Mouse (Mus musculus): Measurements from ENCODE around the gene Pagr1a. TPM values are rescaled to one million over a fixed set of nuclear protein-coding genes. Genes with fewer than 3 reads are reported as not detected.
A peak's percentile ranks its signal among the peaks of the same experiment; 100 is the strongest.

The Pagr1a gene
- total and polyA plus RNA-seq, 3 experiments, result 60.2 to 85.9 TPM; not detected in 1

- peaks cover 0 to 22% of the 10 kb centered on the region in 2 experiments; a peak in 3 of 4 replicates for H3K36me3 ChIP-seq (ENCODE audit: control insufficient read depth in 1 of 2, insufficient read depth in 2 of 2, low read length in 2 of 2)
- H3K4me1 ChIP-seq (ENCODE audit: control insufficient read depth in 1 of 2, insufficient read depth in 2 of 2, low read length in 2 of 2), result peaks cover 0 to 17% of the 10 kb centered on the region in 2 experiments; a peak in 2 of 4 replicates
- TF ChIP-seq TAL1 (IDR thresholded peaks at IDR 0.05; ENCODE audit: low read length) (no peak), POLR2AphosphoS5 (IDR thresholded peaks at IDR 0.05; ENCODE audit: borderline replicate concordance, low read depth, low read length) (peak; percentile 67; the same call in 1 of the 2 replicates), USF2 (IDR thresholded peaks at IDR 0.05; ENCODE audit: borderline replicate concordance in 1 of 2, insufficient read depth in 1 of 2, low read depth in 1 of 2, low read length in 2 of 2) (no peak), ZMIZ1 (IDR thresholded peaks at IDR 0.05; ENCODE audit: low read depth, low read length) (0 out of 2 replicates have a peak, but pooled peaks have one; percentile 25), POLR2A (IDR thresholded peaks at IDR 0.05; ENCODE audit: control insufficient read depth in 1 of 2, insufficient read depth in 1 of 2, low read depth in 1 of 2, low read length in 2 of 2, poor library complexity in 1 of 2) (peak; percentile 25 to 55; a peak in 2 of 4 replicates), CHD1 (IDR thresholded peaks at IDR 0.05; ENCODE audit: low read depth, low read length) (no peak), POLR2AphosphoS2 (IDR thresholded peaks at IDR 0.05; ENCODE audit: low read length) (peak; percentile 90), E2F4 (IDR thresholded peaks at IDR 0.05; ENCODE audit: borderline replicate concordance, low read depth, low read length) (no peak)
- H3K79me2 ChIP-seq (ENCODE audit: control insufficient read depth, insufficient read depth, low read length, poor library complexity), result peaks cover 43% of the 10 kb centered on the region
- H3K27ac ChIP-seq (ENCODE audit: control insufficient read depth, low read depth, low read length), result no peak overlapping the region
- H3K9me3 ChIP-seq (replicated peaks; ENCODE audit: insufficient read depth, low read length), result no peaks in the 10 kb centered on the region
- peak; percentile 44 for DNase-seq (ENCODE audit: low read depth, low spot score)
- H3K9ac ChIP-seq (ENCODE audit: control insufficient read depth, low read depth, low read length, poor library complexity, severe bottlenecking), result peak overlapping the region; percentile 97; the same call in 1 of the 2 replicates
- H3K27me3 ChIP-seq (ENCODE audit: control insufficient read depth in 1 of 2, insufficient read depth in 2 of 2, low read length in 2 of 2), result no peaks in the 10 kb centered on the region
- H3K4me3 ChIP-seq (ENCODE audit: control insufficient read depth in 1 of 2, insufficient read depth in 1 of 2, low read depth in 2 of 2, low read length in 2 of 2), result no peak overlapping the region
Observed at GRCm38 (mm10) chr7:127021563-127022527, 4.7 kb upstream of the Pagr1a start.

DNA sequence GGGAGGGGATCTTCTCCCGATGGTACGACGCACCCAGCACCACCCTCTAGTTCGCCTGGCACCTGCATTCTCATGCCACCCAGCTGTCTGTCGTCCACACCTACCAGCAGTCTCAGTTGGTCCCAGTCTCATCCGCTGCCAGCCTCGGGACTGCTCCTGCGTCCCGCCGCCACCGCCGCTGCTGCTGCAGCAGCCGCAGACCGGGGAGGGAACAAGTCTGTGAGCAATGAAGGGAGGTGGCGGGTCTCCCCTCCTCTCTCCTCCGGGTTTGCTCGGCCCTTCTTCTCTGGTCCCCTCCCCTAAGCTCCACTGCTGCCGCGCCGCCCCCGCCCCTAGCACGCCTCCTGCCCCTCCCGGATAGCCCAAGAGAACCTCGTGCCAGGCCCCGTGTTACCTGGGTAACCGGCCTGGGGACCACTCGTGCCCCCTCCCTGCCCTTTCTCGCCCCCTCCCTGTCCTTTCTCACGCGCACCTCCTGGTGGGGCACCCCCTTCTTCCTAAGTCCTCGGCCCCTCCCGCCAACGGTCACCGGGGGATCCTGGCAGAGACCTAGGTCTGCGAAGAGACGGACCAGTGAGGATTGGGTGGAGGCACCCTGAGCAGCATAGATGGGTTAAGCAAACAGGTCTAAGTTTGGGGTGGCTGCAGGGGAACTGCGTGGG is 3.9 kb upstream of the Pagr1a start, which contains the start of the genes Gm42742 and Prrt2:
Gm42742 (minus strand) TSS at position 197 of the 662 bp plus-strand sequence.
Prrt2 (minus strand) TSS at position 311 of the 662 bp plus-strand sequence.
- TF ChIP-seq HCFC1 (IDR thresholded peaks at IDR 0.05; ENCODE audit: low read depth, low read length) (no peak), MYB (IDR thresholded peaks at IDR 0.05; ENCODE audit: low read depth, low read length) (0 out of 2 replicates have a peak, but pooled peaks have one; percentile 13), POLR2A (IDR thresholded peaks at IDR 0.05; ENCODE audit: control insufficient read depth in 1 of 2, insufficient read depth in 1 of 2, low read depth in 1 of 2, low read length in 2 of 2, poor library complexity in 1 of 2) (peak; percentile 62 to 66; a peak in 2 of 4 replicates), MAFK (IDR thresholded peaks at IDR 0.05; ENCODE audit: borderline replicate concordance, low read depth, low read length) (no peak), MEF2A (IDR thresholded peaks at IDR 0.05; ENCODE audit: extremely low read depth, insufficient replicate concordance, low read depth, low read length, poor library complexity, severe bottlenecking) (no peak), MYC (IDR thresholded peaks at IDR 0.05; ENCODE audit: low read depth, low read length) (no peak), KAT2A (conservative IDR thresholded peaks at IDR 0.05; ENCODE audit: low read depth, low read length) (no peak), POLR2AphosphoS2 (IDR thresholded peaks at IDR 0.05; ENCODE audit: low read length) (peak; percentile 98), JUND (IDR thresholded peaks at IDR 0.05; ENCODE audit: low read depth, low read length) (no peak), EP300 (IDR thresholded peaks at IDR 0.05; ENCODE audit: low read depth in 1 of 2, low read length in 2 of 2) (no peak)
- H3K27me3 ChIP-seq (ENCODE audit: control insufficient read depth in 1 of 2, insufficient read depth in 2 of 2, low read length in 2 of 2), result no peaks in the 10 kb centered on the region
- H3K79me2 ChIP-seq (ENCODE audit: control insufficient read depth, insufficient read depth, low read length, poor library complexity), result peaks cover 48% of the 10 kb centered on the region
- peaks cover 0 to 22% of the 10 kb centered on the region in 2 experiments; a peak in 3 of 4 replicates for H3K36me3 ChIP-seq (ENCODE audit: control insufficient read depth in 1 of 2, insufficient read depth in 2 of 2, low read length in 2 of 2)
- peaks cover 0 to 17% of the 10 kb centered on the region in 2 experiments; a peak in 2 of 4 replicates for H3K4me1 ChIP-seq (ENCODE audit: control insufficient read depth in 1 of 2, insufficient read depth in 2 of 2, low read length in 2 of 2)
- peak; percentile 54 for DNase-seq (ENCODE audit: low read depth, low spot score)
- no peaks in the 10 kb centered on the region for H3K9me3 ChIP-seq (replicated peaks; ENCODE audit: insufficient read depth, low read length)
- peak within 1 kb of the TSS; percentile 11; the same call in 1 of the 2 replicates for H3K9ac ChIP-seq (ENCODE audit: control insufficient read depth, low read depth, low read length, poor library complexity, severe bottlenecking)
- no peak within 1 kb of the TSS for H3K4me3 ChIP-seq (ENCODE audit: control insufficient read depth in 1 of 2, insufficient read depth in 1 of 2, low read depth in 2 of 2, low read length in 2 of 2)
- no peak within 1 kb of the TSS for H3K27ac ChIP-seq (ENCODE audit: control insufficient read depth, low read depth, low read length)

Measured in MEL (cell line).